In the genomic region with DNA sequence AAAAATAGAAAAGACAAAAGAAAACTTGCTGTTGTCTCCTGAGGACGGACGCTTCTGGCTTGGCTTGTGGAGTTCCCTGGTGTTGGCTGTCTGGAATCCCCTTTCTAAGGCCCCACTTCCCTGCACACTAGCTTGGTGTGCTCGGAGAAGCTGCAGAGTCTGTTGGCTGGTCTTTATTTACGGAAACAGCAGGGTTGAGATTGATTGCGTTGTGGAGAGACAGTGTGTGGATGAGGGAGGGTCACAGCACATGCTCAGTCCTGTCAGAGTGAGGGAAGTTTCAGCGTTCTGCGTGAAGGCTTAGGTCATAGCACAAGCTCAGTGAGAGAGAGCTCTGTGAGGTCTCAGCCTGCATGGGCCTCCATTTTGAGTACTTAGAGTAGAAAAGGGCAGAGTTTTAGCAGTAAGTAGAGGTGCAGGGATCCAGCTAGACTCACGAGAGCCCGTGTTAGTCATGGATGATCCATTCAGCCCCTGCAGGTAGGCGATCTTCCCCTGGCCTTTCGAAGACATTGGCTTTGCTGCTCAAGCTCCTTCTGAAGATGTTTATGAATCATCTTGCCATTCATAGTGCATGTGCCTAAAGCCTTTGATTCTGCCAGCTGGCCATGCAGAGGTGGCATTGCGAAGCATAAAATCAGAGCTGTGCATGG, we compare ENCODE assay signal across 8 mouse cellular contexts.
DNase-seq lines count a peak whose midpoint lies in the region; ATAC-seq and TF ChIP-seq lines count a peak whose summit lies in the region.

No protein-coding gene starts in this region.

- peaks cover 22% of the 10 kb centered on the region for H3K4me1 ChIP-seq in forebrain, postnatal 0 days (ENCODE audit: insufficient read depth)
- H3K4me1 ChIP-seq in liver, embryonic 14.5 days (replicated peaks; ENCODE audit: control insufficient read depth in 2 of 2, insufficient read depth in 2 of 2, low read length in 1 of 2) = peaks cover 3 to 11% of the 10 kb centered on the region in 2 experiments; a peak in 3 of 4 replicates
- peaks cover 32% of the 10 kb centered on the region for H3K4me1 ChIP-seq in stomach, embryonic 14.5 days (ENCODE audit: control insufficient read depth, insufficient read depth, low read length)

- H3K9me3 ChIP-seq in forebrain, postnatal 0 days (ENCODE audit: low read length) = no peaks in the 10 kb centered on the region
- H3K9me3 ChIP-seq in liver, embryonic 14.5 days (ENCODE audit: control insufficient read depth, low read length) = no peaks in the 10 kb centered on the region
- no peaks in the 10 kb centered on the region for H3K9me3 ChIP-seq in stomach, embryonic 14.5 days (ENCODE audit: control insufficient read depth, low read depth, low read length)

- H3K9ac ChIP-seq in forebrain, postnatal 0 days = peak overlapping the region; percentile 57
- H3K9ac ChIP-seq in liver, embryonic 14.5 days (replicated peaks) = no peak overlapping the region
- H3K9ac ChIP-seq in stomach, embryonic 14.5 days (replicated peaks; ENCODE audit: low read depth, low read length) = 0 out of 2 replicates have a peak overlapping the region, but pooled peaks have one; percentile 26

- TF ChIP-seq CTCF in forebrain, postnatal 0 days (IDR thresholded peaks at IDR 0.05; ENCODE audit: low read depth) = no peak
- no peak for TF ChIP-seq CTCF in liver, embryonic 14.5 days (IDR thresholded peaks at IDR 0.05; ENCODE audit: low read depth)

- intact Hi-C loops in heart, postnatal 36 days (cut with DNase I) = no loop called here

- no peaks in the 10 kb centered on the region for H3K27me3 ChIP-seq in forebrain, postnatal 0 days (ENCODE audit: insufficient read depth, low read length)
- H3K27me3 ChIP-seq in liver, embryonic 14.5 days (ENCODE audit: control insufficient read depth, insufficient read depth, low read length) = no peaks in the 10 kb centered on the region
- no peaks in the 10 kb centered on the region for H3K27me3 ChIP-seq in stomach, embryonic 14.5 days (ENCODE audit: control insufficient read depth, insufficient read depth, low read length)

- no peak for TF ChIP-seq EP300 in liver, embryonic 14.5 days (IDR thresholded peaks at IDR 0.05; ENCODE audit: low read depth)

- H3K4me3 ChIP-seq in forebrain, postnatal 0 days (ENCODE audit: low read depth, low read length) = peak overlapping the region; percentile 39
- no peak overlapping the region for H3K4me3 ChIP-seq in liver, embryonic 14.5 days (ENCODE audit: insufficient read depth in 1 of 2, low read depth in 2 of 2, low read length in 2 of 2)
- peak overlapping the region; percentile 25 for H3K4me3 ChIP-seq in stomach, embryonic 14.5 days (ENCODE audit: low read depth, low read length)

- DNase-seq in B cell, adult 2 months = peak; percentile 55 to 57
- peak; percentile 79 for DNase-seq in cerebellum, adult 11-12 months
- peak; percentile 90 for DNase-seq in forebrain, postnatal 0 days
- DNase-seq in heart, postnatal 36 days = peak; percentile 78
- DNase-seq in large intestine, adult 2 months (ENCODE audit: low read depth, low spot score) = peak; percentile 67
- DNase-seq in liver, embryonic 14.5 days (ENCODE audit: low read depth in 3 of 3, low spot score in 3 of 3) = peak; percentile 37 to 47 (median 41)
- DNase-seq in neural tube, embryonic 10.5 days (ENCODE audit: extremely low spot score, low spot score) = peak; percentile 64

- no peaks in the 10 kb centered on the region for H3K36me3 ChIP-seq in forebrain, postnatal 0 days (ENCODE audit: insufficient read depth)
- no peaks in the 10 kb centered on the region; the same call in 1 of the 2 replicates for H3K36me3 ChIP-seq in liver, embryonic 14.5 days (replicated peaks; ENCODE audit: control insufficient read depth, insufficient read depth, low read depth)
- no peaks in the 10 kb centered on the region for H3K36me3 ChIP-seq in stomach, embryonic 14.5 days (ENCODE audit: control insufficient read depth, insufficient read depth, low read length)

- H3K27ac ChIP-seq in forebrain, postnatal 0 days (ENCODE audit: low read depth, low read length) = peak overlapping the region; percentile 90
- no peak overlapping the region for H3K27ac ChIP-seq in liver, embryonic 14.5 days
- peak overlapping the region; percentile 89 for H3K27ac ChIP-seq in stomach, embryonic 14.5 days (ENCODE audit: low read length)

- peak; percentile 97 for ATAC-seq in forebrain, postnatal 0 days
- ATAC-seq in liver, embryonic 14.5 days (ENCODE audit: insufficient read depth) = peak; percentile 68
- peak; percentile 95 for ATAC-seq in stomach, embryonic 14.5 days (ENCODE audit: insufficient number of reproducible peaks, insufficient read depth, low FRiP score, low read depth)

- 11% methylated on average over 12 of the region's 12 CpGs for WGBS in forebrain, postnatal 0 days
- 8% methylated on average over 12 of the region's 12 CpGs for WGBS in large intestine, adult 2 months
- 31% methylated on average over 12 of the region's 12 CpGs for WGBS in liver, embryonic 14.5 days (ENCODE audit: insufficient replicate concordance)
- WGBS in stomach, embryonic 14.5 days = 8% methylated on average over 12 of the region's 12 CpGs

- peak overlapping the region; percentile 63 for H3K4me2 ChIP-seq in forebrain, postnatal 0 days (ENCODE audit: low read depth)
- H3K4me2 ChIP-seq in liver, embryonic 14.5 days (ENCODE audit: low read depth) = peak overlapping the region; percentile 38
- peak overlapping the region; percentile 64 for H3K4me2 ChIP-seq in stomach, embryonic 14.5 days (replicated peaks; ENCODE audit: low read depth, low read length)

Comparison
In these comparisons a context has a peak if more than half of its experiments do, and no peak if none do; other contexts are left out.
1. H3K4me3 ChIP-seq: peak in forebrain, postnatal 0 days (single experiment) and stomach, embryonic 14.5 days (single experiment); none in liver, embryonic 14.5 days (0 of 2).
2. Peak in every context shown above with its lines, with median percentiles within 50 percentile points of each other: DNase-seq, ATAC-seq and H3K4me2 ChIP-seq.